In genomic region chr19:27409196-27409595, GRCm38 (mm10) we compare ENCODE assay signal across 19 mouse cellular contexts. TPM values are rescaled to one million over a fixed set of nuclear protein-coding genes. Genes with fewer than 3 reads are reported as not detected.
DNase-seq lines count a peak whose midpoint lies in the region; TF ChIP-seq lines count a peak whose summit lies in the region.
"Had no signal": no experiment of that assay in that cellular context is flagged by ENCODE, and none has a peak within 500 bp of the region (broad histone marks: within the 10 kb centered on the region; RNA-seq: fewer than 3 reads in every experiment).

No protein-coding gene starts in this region.

- H3K27ac ChIP-seq in gastrocnemius, adult 2 months = peak overlapping the region; percentile 48
- H3K27ac ChIP-seq: embryonic facial prominence, embryonic 10.5 days; embryonic facial prominence, embryonic 12.5 days; forebrain, embryonic 13.5 days; forebrain, embryonic 15.5 days had no signal

- DNase-seq in adrenal gland, adult (ENCODE audit: inconsistent age in 2 of 2, low spot score in 1 of 2) = peak; percentile 11 to 60
- DNase-seq in adrenal gland, postnatal 10 days = no peak
- DNase-seq in gastrocnemius, adult 2 months = no peak
- DNase-seq in gastrocnemius, postnatal 25 days = no peak
- DNase-seq in kidney, postnatal 10 days = peak; percentile 0
- DNase-seq in kidney, adult 9 months = no peak
- DNase-seq: adrenal gland, adult 8-10 months; adrenal gland, postnatal 25 days; B cell, adult 2 months; cerebellum, adult 11-12 months; cerebellum, adult 2 months; cerebellum, adult 9-10 months; cerebellum, postnatal 10 days; cerebellum, postnatal 25 days; forebrain, postnatal 0 days had no signal

- intact Hi-C loops in gastrocnemius, adult 2 months (cut with DNase I) = no loop called here

- no peak for TF ChIP-seq CTCF in gastrocnemius, adult 2 months (IDR thresholded peaks at IDR 0.05)

- H3K4me3 ChIP-seq in gastrocnemius, adult 2 months = no peak overlapping the region
- H3K4me3 ChIP-seq: embryonic facial prominence, embryonic 10.5 days; embryonic facial prominence, embryonic 12.5 days; forebrain, embryonic 13.5 days; forebrain, embryonic 15.5 days had no signal

RNA-seq across cellular contexts. Expression of gene Pum3, which starts 20.4 kb away (rescaled TPM):
- total RNA-seq in adrenal gland, postnatal 10 days (2021) = 10 to 100 TPM; 79.5 to 80.5 TPM
- total RNA-seq in gastrocnemius, adult 2 months (2021) = 10 to 100 TPM; 18.4 to 29.5 TPM
- 10 to 100 TPM; 20.6 to 25.1 TPM for total RNA-seq in gastrocnemius, postnatal 25 days (2021)

Comparison
In these comparisons a context has a peak if more than half of its experiments do, and no peak if none do; other contexts are left out.
1. DNase-seq: peak in adrenal gland, adult (2 of 2) and kidney, postnatal 10 days (single experiment); none in adrenal gland, postnatal 10 days (single experiment), gastrocnemius, adult 2 months (single experiment), gastrocnemius, postnatal 25 days (single experiment) and kidney, adult 9 months (single experiment).